Mouse (Mus musculus) megakaryocyte, embryonic 14.5 days (primary cell): ENCODE data around the gene Nup35. TPM values are rescaled to one million over a fixed set of nuclear protein-coding genes. Genes with fewer than 3 reads are reported as not detected.

Experiments
- H3K27me3 ChIP-seq: replicated peaks from 2 replicates; pipeline ENCODE3; 2012; ENCODE audit warnings: inconsistent platforms
- H3K36me3 ChIP-seq: replicated peaks from 2 replicates; pipeline ENCODE3; 2012; ENCODE audit warnings: low read length, inconsistent platforms, mixed read lengths
- H3K4me1 ChIP-seq: 2 replicates; pipeline ENCODE4 v1.6.1; 2012; ENCODE audit warnings: inconsistent platforms
- H3K4me3 ChIP-seq: replicated peaks from 2 replicates; pipeline ENCODE3; 2012; ENCODE audit warnings: moderate library complexity, mild to moderate bottlenecking, inconsistent platforms
- H3K9me3 ChIP-seq: 2 replicates; pipeline ENCODE4 v1.6.1; 2012; ENCODE audit warnings: inconsistent platforms
- FLI1 ChIP-seq: IDR thresholded peaks from 2 replicates; pipeline ENCODE4 v1.6.1; 2012; ENCODE audit warnings: low read length, inconsistent platforms, mixed read lengths
- GATA1 ChIP-seq: IDR thresholded peaks from 3 replicates; pipeline ENCODE4 v1.6.1; 2012; ENCODE audit warnings: mixed read lengths, low read length, inconsistent platforms, borderline replicate concordance
- polyA plus RNA-seq: library from polyadenylated mRNA; stranded (reverse); fragments of >175 nt; gene quantifications from 2 replicates; pipeline ENCODE4 v1.2.3, GENCODE M21; 2012; ENCODE audit warnings: low replicate concordance; ENCODE audit not compliant: insufficient read depth

Nup35 gene
- polyA plus RNA-seq: 1.1 TPM in 1 of 2 replicates, not detected in the other

- no peak for TF ChIP-seq GATA1
- TF ChIP-seq FLI1: no peak
- H3K4me1 ChIP-seq: peaks cover 35% of the 10 kb centered on the region
- no peaks in the 10 kb centered on the region for H3K27me3 ChIP-seq
- H3K4me3 ChIP-seq: peak within 1 kb of the TSS; percentile 94
- H3K36me3 ChIP-seq: peaks cover 17% of the 10 kb centered on the region
- no peaks in the 10 kb centered on the region for H3K9me3 ChIP-seq
Observed at GRCm38 (mm10) chr2:80616854-80617737, at the start of gene Nup35, which contains the start of gene Dusp19. Nup35 (plus strand) TSS chr2:80617236. Dusp19 (plus strand) TSS chr2:80617045.

- peaks cover 23% of the 10 kb centered on the region for H3K4me1 ChIP-seq
- TF ChIP-seq FLI1 (no peak), GATA1 (no peak)
- H3K27me3 ChIP-seq: no peaks in the 10 kb centered on the region
- no peak overlapping the region for H3K4me3 ChIP-seq
- H3K9me3 ChIP-seq: no peaks in the 10 kb centered on the region
- H3K36me3 ChIP-seq: peaks cover 30% of the 10 kb centered on the region
Observed at GRCm38 (mm10) chr2:80567411-80567810, 49.6 kb upstream of the Nup35 start.

DNA sequence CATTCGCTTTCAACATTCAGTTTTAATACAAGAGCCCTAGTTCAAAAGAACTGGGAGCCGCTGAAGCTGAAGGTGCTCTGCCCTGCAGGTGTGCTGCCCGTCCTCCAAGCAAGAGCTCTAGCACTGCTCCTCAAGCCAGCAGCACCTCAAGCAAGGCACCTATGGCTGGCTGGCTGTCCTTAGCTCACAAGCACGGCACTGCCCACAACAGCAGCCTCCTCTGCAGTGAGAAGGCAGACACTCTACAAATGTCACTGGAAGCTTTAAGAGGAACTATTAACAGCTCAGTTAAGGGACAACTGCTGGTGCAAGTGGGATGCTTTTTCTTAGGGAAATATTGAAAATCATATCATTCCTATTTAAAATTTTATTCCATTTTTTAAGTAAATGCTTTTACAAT lies 46.4 kb upstream of the Nup35 start:
- no peak for TF ChIP-seq FLI1
- no peak for TF ChIP-seq GATA1
- H3K4me1 ChIP-seq: peaks cover 34% of the 10 kb centered on the region
- peaks cover 27% of the 10 kb centered on the region for H3K36me3 ChIP-seq
- H3K4me3 ChIP-seq: peak overlapping the region; percentile 65
- H3K9me3 ChIP-seq: no peaks in the 10 kb centered on the region
- H3K27me3 ChIP-seq: no peaks in the 10 kb centered on the region

- H3K9me3 ChIP-seq: no peaks in the 10 kb centered on the region
- TF ChIP-seq GATA1: no peak
- TF ChIP-seq FLI1: no peak
- H3K4me1 ChIP-seq: peaks cover 47% of the 10 kb centered on the region
- H3K36me3 ChIP-seq: peaks cover 9% of the 10 kb centered on the region
- peaks cover 3% of the 10 kb centered on the region for H3K27me3 ChIP-seq
- no peak overlapping the region for H3K4me3 ChIP-seq
Observed at GRCm38 (mm10) chr2:80577286-80577685, 39.8 kb upstream of the Nup35 start.

GRCm38 (mm10) chr2:80579253-80579891 lies 37.7 kb upstream of the Nup35 start:
- Histone ChIP-seq H3K27me3 (peaks cover 3% of the 10 kb centered on the region), H3K4me1 (peaks cover 43% of the 10 kb centered on the region), H3K9me3 (peaks cover 15% of the 10 kb centered on the region), H3K36me3 (peaks cover 24% of the 10 kb centered on the region), H3K4me3 (peak overlapping the region; percentile 96)
- TF ChIP-seq FLI1: no peak
- TF ChIP-seq GATA1: no peak

DNA sequence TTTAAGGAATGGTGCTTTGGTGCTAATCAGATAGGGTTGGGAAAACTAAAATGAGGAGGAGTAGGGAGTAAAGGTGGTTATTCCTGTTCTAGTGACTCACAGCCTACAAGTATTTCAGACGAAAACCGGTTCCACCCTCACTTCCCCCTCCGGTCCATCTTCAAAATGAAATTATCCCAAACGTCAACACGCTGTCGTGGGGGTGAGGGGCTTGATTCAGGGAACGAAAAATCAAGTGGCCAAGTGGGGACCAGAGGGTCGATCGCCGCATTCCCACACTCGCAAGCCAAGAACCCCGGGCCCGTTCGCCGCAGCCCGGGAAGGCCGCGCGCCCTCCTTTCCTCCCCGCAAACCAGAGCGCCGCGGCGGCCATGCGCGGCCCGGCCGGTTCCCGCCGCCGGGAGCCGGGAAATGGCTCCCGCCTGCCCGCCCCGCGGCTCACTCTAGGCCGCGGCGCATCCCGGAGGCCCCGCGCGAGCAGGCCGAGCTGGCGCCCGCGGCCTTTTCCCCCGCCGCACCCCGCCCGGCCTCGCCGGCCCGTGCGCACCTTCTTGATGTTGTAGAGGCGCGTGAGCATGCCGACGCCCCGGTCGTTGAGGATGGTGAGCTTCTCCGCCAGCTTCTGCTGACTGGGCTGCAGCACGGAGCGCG lies 36.6 kb upstream of the Nup35 start:
- peaks cover 24% of the 10 kb centered on the region for H3K36me3 ChIP-seq
- TF ChIP-seq GATA1: no peak
- no peak for TF ChIP-seq FLI1
- H3K4me1 ChIP-seq: peaks cover 35% of the 10 kb centered on the region
- peaks cover 16% of the 10 kb centered on the region for H3K9me3 ChIP-seq
- peak overlapping the region; percentile 96 for H3K4me3 ChIP-seq
- peaks cover 3% of the 10 kb centered on the region for H3K27me3 ChIP-seq

DNA sequence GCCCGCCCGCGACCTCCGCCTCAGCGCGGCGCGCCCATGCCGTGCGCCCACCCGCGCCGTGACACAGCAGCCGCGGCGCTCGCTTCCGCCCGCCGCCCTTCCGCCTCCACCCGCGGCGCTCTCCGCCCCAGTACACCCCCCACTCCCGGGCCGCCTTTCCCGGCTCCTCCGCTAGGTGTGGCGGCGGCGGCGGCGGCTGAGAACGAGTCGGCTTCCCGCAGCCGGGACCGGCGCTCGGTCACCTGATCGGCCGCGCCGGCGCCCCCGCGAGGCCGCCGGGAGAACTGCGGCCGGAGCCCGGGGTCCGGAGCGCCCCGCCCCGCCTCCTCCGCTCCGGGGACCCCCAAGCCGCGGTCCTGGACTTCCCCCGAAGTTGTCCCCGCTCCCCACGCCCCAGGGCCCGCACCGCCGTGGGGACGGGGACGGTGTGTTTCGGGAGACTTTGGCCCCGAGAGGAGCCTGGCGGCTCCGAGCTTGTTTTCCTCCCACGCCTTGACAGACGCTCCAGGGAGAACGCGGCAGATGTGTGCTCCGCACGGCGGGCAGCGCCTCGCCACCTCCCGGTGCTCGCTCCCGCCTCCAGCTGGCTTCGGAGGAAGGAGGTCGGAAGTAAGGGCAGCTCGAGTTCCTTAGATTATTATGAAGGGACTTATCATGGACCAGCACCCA lies 35.9 kb upstream of the Nup35 start, which contains the start of gene Nckap1:
TSS of gene Nckap1 (minus strand) at position 338 of the 669 bp plus-strand sequence.
- TF ChIP-seq GATA1: no peak; the same call in 2 of the 3 replicates
- TF ChIP-seq FLI1: peak; percentile 57
- peaks cover 30% of the 10 kb centered on the region for H3K4me1 ChIP-seq
- H3K4me3 ChIP-seq: peak within 1 kb of the TSS; percentile 96
- H3K36me3 ChIP-seq: peaks cover 20% of the 10 kb centered on the region
- peaks cover 3% of the 10 kb centered on the region for H3K27me3 ChIP-seq
- H3K9me3 ChIP-seq: peaks cover 16% of the 10 kb centered on the region

DNA sequence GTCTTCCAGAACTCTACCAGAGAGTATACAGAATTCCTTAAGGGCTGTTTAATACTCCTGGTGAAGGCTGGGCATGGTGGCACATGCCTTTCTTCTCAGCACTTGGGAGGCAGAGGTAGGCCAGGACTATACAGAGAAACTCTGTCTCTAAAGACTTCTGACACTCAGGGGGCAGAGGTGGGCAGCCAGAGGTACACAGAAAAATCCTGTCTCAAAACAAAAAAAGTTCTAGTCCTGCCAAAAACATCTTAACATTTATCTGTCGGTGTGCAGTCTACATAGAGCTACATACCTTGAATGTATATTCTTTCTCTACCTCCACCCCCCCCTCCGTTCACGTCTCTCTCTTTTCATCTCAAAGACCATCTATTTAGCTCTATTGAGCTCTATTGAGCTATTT lies 34.7 kb upstream of the Nup35 start:
- peaks cover 3% of the 10 kb centered on the region for H3K27me3 ChIP-seq
- no peak overlapping the region for H3K4me3 ChIP-seq

GRCm38 (mm10) chr2:80594215-80594918 lies 22.7 kb upstream of the Nup35 start:
- peaks cover 9% of the 10 kb centered on the region for H3K27me3 ChIP-seq
- TF ChIP-seq GATA1: no peak
- no peak for TF ChIP-seq FLI1
- H3K36me3 ChIP-seq: no peaks in the 10 kb centered on the region
- H3K4me1 ChIP-seq: peaks cover 24% of the 10 kb centered on the region
- no peaks in the 10 kb centered on the region for H3K9me3 ChIP-seq
- no peak overlapping the region for H3K4me3 ChIP-seq

More for the DNA sequence above, 34.7 kb upstream of the Nup35 start:
- H3K4me1 ChIP-seq: peaks cover 30% of the 10 kb centered on the region
- peaks cover 14% of the 10 kb centered on the region for H3K36me3 ChIP-seq
- peaks cover 16% of the 10 kb centered on the region for H3K9me3 ChIP-seq
- no peak for TF ChIP-seq FLI1
- no peak for TF ChIP-seq GATA1
